Mouse (Mus musculus) kidney, embryonic 15.5 days (tissue): ENCODE measurements around the gene Nedd9. TPM values are rescaled to one million over a fixed set of nuclear protein-coding genes. Genes with fewer than 3 reads are reported as not detected.

Experiments used
- ATAC-seq: fragments of 200-750 bp; cut with Nextera tagmentation; replicated peaks from 2 replicates; pipeline ENCODE4 v1.8.0; 2017; ENCODE audit warnings: moderate TSS enrichment; ENCODE audit not compliant: low FRiP score
- H3K27ac ChIP-seq: fragments of 300-500 bp; sonication (generic); 2 replicates; pipeline ENCODE4 v1.5.1; 2015; ENCODE audit warnings: mild to moderate bottlenecking, inconsistent platforms
- H3K27me3 ChIP-seq: fragments of 300-500 bp; sonication (generic); 2 replicates; pipeline ENCODE4 v1.6.1; 2015; ENCODE audit warnings: inconsistent platforms
- H3K36me3 ChIP-seq: fragments of 300-500 bp; sonication (generic); 2 replicates; pipeline ENCODE4 v1.6.1; 2015; ENCODE audit warnings: inconsistent platforms
- H3K4me1 ChIP-seq: fragments of 300-500 bp; sonication (generic); 2 replicates; pipeline ENCODE4 v1.6.1; 2015; ENCODE audit warnings: inconsistent platforms
- H3K4me2 ChIP-seq: fragments of 300-500 bp; sonication (generic); 2 replicates; pipeline ENCODE4 v1.6.1; 2015; ENCODE audit warnings: moderate library complexity, mild to moderate bottlenecking, inconsistent platforms
- H3K4me3 ChIP-seq: fragments of 300-500 bp; sonication (generic); replicated peaks from 2 replicates; pipeline ENCODE4 v1.5.1; 2015; ENCODE audit warnings: mild to moderate bottlenecking, inconsistent platforms
- H3K9ac ChIP-seq: fragments of 300-500 bp; sonication (generic); 2 replicates; pipeline ENCODE4 v1.6.1; 2015; ENCODE audit warnings: mild to moderate bottlenecking, inconsistent platforms
- H3K9me3 ChIP-seq: fragments of 300-500 bp; sonication (generic); replicated peaks from 2 replicates; pipeline ENCODE4 v1.6.1; 2016; ENCODE audit warnings: inconsistent platforms
- WGBS: fragments of 180-500 bp; shearing (Covaris S2); methylation state at CpG from one replicate; pipeline ENCODE4 v1.1.7; 2015; ENCODE audit warnings: mixed read lengths; 5-methylcytosine and 5-hydroxymethylcytosine counted together
- polyA plus RNA-seq: library from polyadenylated mRNA; unstranded; fragments of >200 nt; fragmentation: Nextera tagmentation; extraction: Ambion mirVana; gene quantifications from 2 replicates; pipeline ENCODE4 v1.2.1, GENCODE M21; 2015

Nedd9 gene
- polyA plus RNA-seq, 1 experiment from 2014 or later, result 23.8 TPM

- no peaks in the 10 kb centered on the region for H3K36me3 ChIP-seq
- no peaks in the 10 kb centered on the region for H3K27me3 ChIP-seq
- H3K4me2 ChIP-seq, result no peak overlapping the region
- no peak overlapping the region for H3K9ac ChIP-seq
- WGBS, result 90% methylated on average over 1 of the region's 1 CpGs
- H3K4me1 ChIP-seq, result 0 out of 2 replicates have a peak, but pooled peaks cover 3% of the 10 kb centered on the region
- H3K27ac ChIP-seq, result no peak overlapping the region
- no peak overlapping the region for H3K4me3 ChIP-seq
- H3K9me3 ChIP-seq, result no peaks in the 10 kb centered on the region
- no peak for ATAC-seq
Observed at GRCm38 (mm10) chr13:41446591-41446990, 40.6 kb downstream of the Nedd9 start.

- H3K4me1 ChIP-seq, result 0 out of 2 replicates have a peak, but pooled peaks cover 3% of the 10 kb centered on the region
- H3K9ac ChIP-seq, result no peak overlapping the region
- no peak overlapping the region for H3K4me2 ChIP-seq
- 93% methylated on average over 3 of the region's 3 CpGs for WGBS
- no peak for ATAC-seq
- H3K9me3 ChIP-seq, result no peaks in the 10 kb centered on the region
- H3K36me3 ChIP-seq, result no peaks in the 10 kb centered on the region
- no peak overlapping the region for H3K4me3 ChIP-seq
- H3K27ac ChIP-seq, result no peak overlapping the region
- no peaks in the 10 kb centered on the region for H3K27me3 ChIP-seq
Observed at GRCm38 (mm10) chr13:41445067-41445808, 41.9 kb downstream of the Nedd9 start.

GRCm38 (mm10) chr13:41444230-41444629 is 42.9 kb downstream of the Nedd9 start:
- no peaks in the 10 kb centered on the region for H3K36me3 ChIP-seq
- H3K9me3 ChIP-seq, result no peaks in the 10 kb centered on the region
- WGBS, result 91% methylated on average over 6 of the region's 6 CpGs
- no peak overlapping the region for H3K9ac ChIP-seq
- H3K27ac ChIP-seq, result no peak overlapping the region
- no peak overlapping the region for H3K4me2 ChIP-seq
- no peak overlapping the region for H3K4me3 ChIP-seq
- 0 out of 2 replicates have a peak, but pooled peaks cover 3% of the 10 kb centered on the region for H3K4me1 ChIP-seq
- H3K27me3 ChIP-seq, result no peaks in the 10 kb centered on the region
- no peak for ATAC-seq

GRCm38 (mm10) chr13:41442145-41442544 is 45.0 kb downstream of the Nedd9 start:
- Histone ChIP-seq H3K4me2 (no peak overlapping the region), H3K4me1 (0 out of 2 replicates have a peak, but pooled peaks cover 3% of the 10 kb centered on the region), H3K9ac (no peak overlapping the region), H3K9me3 (0 out of 2 replicates have a peak, but pooled peaks cover 3% of the 10 kb centered on the region), H3K27ac (no peak overlapping the region), H3K27me3 (no peaks in the 10 kb centered on the region), H3K36me3 (no peaks in the 10 kb centered on the region), H3K4me3 (no peak overlapping the region)
- ATAC-seq, result no peak
- WGBS, result 85% methylated on average over 4 of the region's 4 CpGs

GRCm38 (mm10) chr13:41440205-41440604 is 47.0 kb downstream of the Nedd9 start:
- no peak overlapping the region for H3K4me3 ChIP-seq
- no peak overlapping the region for H3K27ac ChIP-seq
- H3K27me3 ChIP-seq, result no peaks in the 10 kb centered on the region
- no peak overlapping the region for H3K4me2 ChIP-seq
- no peak for ATAC-seq
- no peak overlapping the region for H3K9ac ChIP-seq
- H3K36me3 ChIP-seq, result no peaks in the 10 kb centered on the region
- H3K9me3 ChIP-seq, result 0 out of 2 replicates have a peak, but pooled peaks cover 3% of the 10 kb centered on the region
- H3K4me1 ChIP-seq, result 0 out of 2 replicates have a peak, but pooled peaks cover 5% of the 10 kb centered on the region
- 88% methylated on average over 1 of the region's 1 CpGs for WGBS

- no peak overlapping the region for H3K4me3 ChIP-seq
- no peaks in the 10 kb centered on the region for H3K36me3 ChIP-seq
- 93% methylated on average over 2 of the region's 2 CpGs for WGBS
- H3K4me2 ChIP-seq, result no peak overlapping the region
- no peak for ATAC-seq
- H3K4me1 ChIP-seq, result 0 out of 2 replicates have a peak, but pooled peaks cover 5% of the 10 kb centered on the region
- 0 out of 2 replicates have a peak, but pooled peaks cover 3% of the 10 kb centered on the region for H3K9me3 ChIP-seq
- no peaks in the 10 kb centered on the region for H3K27me3 ChIP-seq
- H3K9ac ChIP-seq, result no peak overlapping the region
- H3K27ac ChIP-seq, result no peak overlapping the region
Observed at GRCm38 (mm10) chr13:41437390-41437789, 49.8 kb downstream of the Nedd9 start.

GRCm38 (mm10) chr13:41436731-41437130 is 50.4 kb downstream of the Nedd9 start:
- 0 out of 2 replicates have a peak, but pooled peaks cover 6% of the 10 kb centered on the region for H3K4me1 ChIP-seq
- H3K9ac ChIP-seq, result no peak overlapping the region
- no peak overlapping the region for H3K4me3 ChIP-seq
- no peak overlapping the region for H3K4me2 ChIP-seq
- 51% methylated on average over 5 of the region's 5 CpGs for WGBS
- no peaks in the 10 kb centered on the region for H3K27me3 ChIP-seq
- ATAC-seq, result no peak
- no peak overlapping the region for H3K27ac ChIP-seq
- no peaks in the 10 kb centered on the region for H3K36me3 ChIP-seq
- 0 out of 2 replicates have a peak, but pooled peaks cover 3% of the 10 kb centered on the region for H3K9me3 ChIP-seq

- no peak overlapping the region for H3K4me3 ChIP-seq
- 0 out of 2 replicates have a peak, but pooled peaks cover 10% of the 10 kb centered on the region for H3K4me1 ChIP-seq
- H3K9ac ChIP-seq, result no peak overlapping the region
- no peaks in the 10 kb centered on the region for H3K9me3 ChIP-seq
- no peak overlapping the region for H3K27ac ChIP-seq
- ATAC-seq, result no peak
- H3K36me3 ChIP-seq, result no peaks in the 10 kb centered on the region
- no peak overlapping the region for H3K4me2 ChIP-seq
- no peaks in the 10 kb centered on the region for H3K27me3 ChIP-seq
- 54% methylated on average over 6 of the region's 6 CpGs for WGBS
Observed at GRCm38 (mm10) chr13:41433201-41433600, 54.0 kb downstream of the Nedd9 start.

GRCm38 (mm10) chr13:41431795-41432194 is 55.4 kb downstream of the Nedd9 start:
- Histone ChIP-seq H3K4me2 (no peak overlapping the region), H3K9me3 (no peaks in the 10 kb centered on the region), H3K27ac (no peak overlapping the region), H3K36me3 (no peaks in the 10 kb centered on the region), H3K4me3 (no peak overlapping the region), H3K9ac (no peak overlapping the region), H3K4me1 (0 out of 2 replicates have a peak, but pooled peaks cover 10% of the 10 kb centered on the region), H3K27me3 (no peaks in the 10 kb centered on the region)
- no peak for ATAC-seq
- 66% methylated on average over 3 of the region's 3 CpGs for WGBS

GRCm38 (mm10) chr13:41427046-41427445 is 60.1 kb downstream of the Nedd9 start:
- 59% methylated on average over 3 of the region's 3 CpGs for WGBS
- Histone ChIP-seq H3K27ac (no peak overlapping the region), H3K4me1 (peaks cover 15% of the 10 kb centered on the region; the same call in 1 of the 2 replicates), H3K4me3 (no peak overlapping the region), H3K9me3 (no peaks in the 10 kb centered on the region), H3K4me2 (no peak overlapping the region), H3K36me3 (no peaks in the 10 kb centered on the region), H3K27me3 (no peaks in the 10 kb centered on the region), H3K9ac (no peak overlapping the region)
- ATAC-seq, result no peak

GRCm38 (mm10) chr13:41423463-41424074 is 63.6 kb downstream of the Nedd9 start:
- Histone ChIP-seq H3K4me2 (no peak overlapping the region), H3K9ac (no peak overlapping the region)
- peak; percentile 71; the same call in 1 of the 2 replicates for ATAC-seq

GRCm38 (mm10) chr13:41422581-41422980 is 64.6 kb downstream of the Nedd9 start:
- Histone ChIP-seq H3K4me3 (no peak overlapping the region), H3K9me3 (no peaks in the 10 kb centered on the region), H3K27ac (no peak overlapping the region), H3K27me3 (no peaks in the 10 kb centered on the region), H3K4me1 (peaks cover 9% of the 10 kb centered on the region; the same call in 1 of the 2 replicates), H3K36me3 (no peaks in the 10 kb centered on the region), H3K9ac (no peak overlapping the region), H3K4me2 (no peak overlapping the region)
- WGBS, result 85% methylated on average over 5 of the region's 5 CpGs
- ATAC-seq, result no peak

More at GRCm38 (mm10) chr13:41423463-41424074, 63.6 kb downstream of the Nedd9 start:
- no peaks in the 10 kb centered on the region for H3K36me3 ChIP-seq
- H3K27ac ChIP-seq, result peak overlapping the region; percentile 66; the same call in 1 of the 2 replicates
- no peaks in the 10 kb centered on the region for H3K27me3 ChIP-seq
- H3K9me3 ChIP-seq, result no peaks in the 10 kb centered on the region
- peaks cover 9% of the 10 kb centered on the region; the same call in 1 of the 2 replicates for H3K4me1 ChIP-seq
- WGBS, result 58% methylated on average over 10 of the region's 10 CpGs
- H3K4me3 ChIP-seq, result no peak overlapping the region
